Mouse (Mus musculus): Measurements from ENCODE around the gene Etv2.

- no peak for TF ChIP-seq CTCF (IDR thresholded peaks at IDR 0.05; ENCODE audit: borderline replicate concordance, insufficient read depth, low read length)
- TF ChIP-seq POLR2A (IDR thresholded peaks at IDR 0.05; ENCODE audit: low read depth, low read length), result no peak
These were observed 33.1 kb downstream of the Etv2 start for GRCm38 (mm10) chr7:30602583-30602982.
